Mouse (Mus musculus) activated CD4-positive, CD25-positive, alpha-beta regulatory T cell, adult 4 months (primary cell): ENCODE measurements around the gene Cldnd2. TPM values are rescaled to one million over a fixed set of nuclear protein-coding genes. Genes with fewer than 3 reads are reported as not detected.

Source experiments
- polyA plus RNA-seq, 2 experiments: library from polyadenylated mRNA; unstranded; fragments of 100-300 nt; shearing (Covaris generic); gene quantifications; one replicate each; pipeline ENCODE4 v1.2.1; 2017

Gene Cldnd2
- polyA plus RNA-seq, 2 experiments from 2014 or later = 1.4 TPM; not detected in 1

Other genes with a start within 250 kb of the Cldnd2 start
- 10 to 100 TPM; 15.5 to 15.8 TPM for gene Zfp715, start 127.5 kb upstream of the Cldnd2 start, polyA plus RNA-seq
- not detected for gene Siglecf, start 89.4 kb upstream of the Cldnd2 start, polyA plus RNA-seq
- 1 to 10 TPM in 1 of 2 experiments, not detected in 1; 2.4 TPM for gene Siglecg, start 32.6 kb upstream of the Cldnd2 start, polyA plus RNA-seq
- not detected for gene Lim2, start 13.1 kb upstream of the Cldnd2 start, polyA plus RNA-seq
- gene Nkg7, start 3.7 kb upstream of the Cldnd2 start, polyA plus RNA-seq = 100 to 1,000 TPM; 381 to 402 TPM
- gene Etfb, start 3.3 kb downstream of the Cldnd2 start, polyA plus RNA-seq = 100 to 1,000 TPM; 235 to 271 TPM
- not detected for gene Gm45233, start 3.3 kb downstream of the Cldnd2 start, polyA plus RNA-seq
- 1 to 10 TPM; 1.2 to 4.3 TPM for gene Vsig10l, start 22.4 kb downstream of the Cldnd2 start, polyA plus RNA-seq
- gene Iglon5, start 49.3 kb downstream of the Cldnd2 start, polyA plus RNA-seq = not detected
- gene 4931406B18Rik, start 65.2 kb downstream of the Cldnd2 start, polyA plus RNA-seq = not detected
- not detected for gene Cd33, start 103.6 kb downstream of the Cldnd2 start, polyA plus RNA-seq
- 1 to 10 TPM; 3.2 to 3.4 TPM for gene Zfp658, start 121.5 kb downstream of the Cldnd2 start, polyA plus RNA-seq
- 10 to 100 TPM in 1 of 2 experiments, 1 to 10 TPM in 1; 9.4 to 10.9 TPM for gene Zfp719, start 138.8 kb downstream of the Cldnd2 start, polyA plus RNA-seq
- under 1 TPM in 1 of 2 experiments, not detected in 1; 0.20 TPM for gene Zfp819, start 166.4 kb downstream of the Cldnd2 start, polyA plus RNA-seq
- not detected for gene Ceacam18, start 193.9 kb downstream of the Cldnd2 start, polyA plus RNA-seq
- under 1 TPM in 1 of 2 experiments, not detected in 1; 0.34 TPM for gene Siglece, start 219.4 kb downstream of the Cldnd2 start, polyA plus RNA-seq
- 1 to 10 TPM; 1.2 to 1.3 TPM for gene Ctu1, start 231.2 kb downstream of the Cldnd2 start, polyA plus RNA-seq
- not detected for gene Klk14, start 249.6 kb downstream of the Cldnd2 start, polyA plus RNA-seq